Mouse (Mus musculus) lung, embryonic 14.5 days (tissue): Measurements from ENCODE around the gene Snrpd3. TPM values are rescaled to one million over a fixed set of nuclear protein-coding genes. Genes with fewer than 3 reads are reported as not detected.

Experiments used
- ATAC-seq: fragments of 200-750 bp; cut with Nextera tagmentation; 2 replicates; pipeline ENCODE4 v1.8.0; 2017; ENCODE audit warnings: mild to moderate bottlenecking, moderate TSS enrichment, moderate library complexity; ENCODE audit not compliant: insufficient read depth
- DNase-seq: peaks from one replicate; pipeline ENCODE4 v3.0.0-alpha.2; 2015
- H3K27ac ChIP-seq: fragments of 300-500 bp; sonication (generic); 2 replicates; pipeline ENCODE4 v1.5.1; 2014; ENCODE audit warnings: low read depth, mild to moderate bottlenecking, moderate library complexity
- H3K27me3 ChIP-seq: fragments of 300-500 bp; sonication (generic); 2 replicates; pipeline ENCODE4 v1.6.1; 2014; ENCODE audit warnings: low read length, control low read depth; ENCODE audit not compliant: insufficient read depth
- H3K36me3 ChIP-seq: fragments of 300-500 bp; sonication (generic); 2 replicates; pipeline ENCODE4 v1.6.1; 2014; ENCODE audit warnings: control low read depth; ENCODE audit not compliant: insufficient read depth
- H3K4me1 ChIP-seq: fragments of 300-500 bp; sonication (generic); 2 replicates; pipeline ENCODE4 v1.6.1; 2014; ENCODE audit warnings: antibody characterized with exemption, control low read depth; ENCODE audit not compliant: insufficient read depth
- H3K4me2 ChIP-seq: fragments of 300-500 bp; sonication (generic); 2 replicates; pipeline ENCODE4 v1.6.1; 2014; ENCODE audit warnings: mild to moderate bottlenecking
- H3K4me3 ChIP-seq: fragments of 300-500 bp; sonication (generic); 2 replicates; pipeline ENCODE4 v1.5.1; 2014; ENCODE audit warnings: low read depth, low read length
- H3K9ac ChIP-seq: fragments of 300-500 bp; sonication (generic); 2 replicates; pipeline ENCODE4 v1.6.1; 2014
- H3K9me3 ChIP-seq: fragments of 300-500 bp; sonication (generic); 2 replicates; pipeline ENCODE4 v1.6.1; 2016; ENCODE audit warnings: low read depth, low read length, control low read depth
- CTCF ChIP-seq: IDR thresholded peaks from 2 replicates; pipeline ENCODE4 v1.5.1; 2016; ENCODE audit warnings: antibody characterized with exemption, low read depth
- WGBS: fragments of 180-500 bp; shearing (Covaris S2); extraction: QIAGEN DNeasy Blood & Tissue Kit; methylation state at CpG from one replicate; pipeline ENCODE4 v1.1.7; 2014; 5-methylcytosine and 5-hydroxymethylcytosine counted together
- polyA plus RNA-seq: library from polyadenylated mRNA; unstranded; fragments of >200 nt; fragmentation: Nextera tagmentation; extraction: Ambion mirVana; gene quantifications from 2 replicates; pipeline ENCODE4 v1.2.1, GENCODE M21; 2014

Gene Snrpd3
- polyA plus RNA-seq, 1 experiment from 2014 or later = 202 TPM

DNA sequence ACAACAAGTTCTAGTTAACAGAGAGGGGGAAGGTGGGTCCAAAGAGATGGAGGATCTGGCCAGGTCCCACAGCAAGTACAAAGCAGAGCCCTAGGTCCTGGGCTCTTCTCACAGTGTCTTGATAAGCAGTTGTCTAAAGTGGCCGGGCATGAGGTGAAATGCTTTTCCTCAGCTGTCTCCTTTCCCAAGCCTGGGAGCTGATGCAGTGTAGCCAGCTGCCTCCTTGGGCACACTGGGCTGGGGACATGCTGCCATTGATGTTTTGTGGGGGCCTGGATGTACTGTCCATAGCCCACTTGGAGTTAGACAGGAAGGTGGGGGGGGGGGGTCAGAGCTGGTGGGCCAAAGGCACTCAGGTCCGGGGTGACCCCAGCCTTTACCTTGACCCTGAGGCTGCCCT is 34.8 kb downstream of the Snrpd3 start:
- Histone ChIP-seq H3K4me3 (no peak overlapping the region), H3K27ac (no peak overlapping the region), H3K27me3 (no peaks in the 10 kb centered on the region), H3K36me3 (no peaks in the 10 kb centered on the region), H3K4me1 (peaks cover 19% of the 10 kb centered on the region; the same call in 1 of the 2 replicates), H3K9me3 (no peaks in the 10 kb centered on the region), H3K9ac (no peak overlapping the region), H3K4me2 (no peak overlapping the region)
- ATAC-seq (no peak), DNase-seq (no peak)
- 54% methylated on average over 2 of the region's 2 CpGs for WGBS
- no peak for TF ChIP-seq CTCF

DNA sequence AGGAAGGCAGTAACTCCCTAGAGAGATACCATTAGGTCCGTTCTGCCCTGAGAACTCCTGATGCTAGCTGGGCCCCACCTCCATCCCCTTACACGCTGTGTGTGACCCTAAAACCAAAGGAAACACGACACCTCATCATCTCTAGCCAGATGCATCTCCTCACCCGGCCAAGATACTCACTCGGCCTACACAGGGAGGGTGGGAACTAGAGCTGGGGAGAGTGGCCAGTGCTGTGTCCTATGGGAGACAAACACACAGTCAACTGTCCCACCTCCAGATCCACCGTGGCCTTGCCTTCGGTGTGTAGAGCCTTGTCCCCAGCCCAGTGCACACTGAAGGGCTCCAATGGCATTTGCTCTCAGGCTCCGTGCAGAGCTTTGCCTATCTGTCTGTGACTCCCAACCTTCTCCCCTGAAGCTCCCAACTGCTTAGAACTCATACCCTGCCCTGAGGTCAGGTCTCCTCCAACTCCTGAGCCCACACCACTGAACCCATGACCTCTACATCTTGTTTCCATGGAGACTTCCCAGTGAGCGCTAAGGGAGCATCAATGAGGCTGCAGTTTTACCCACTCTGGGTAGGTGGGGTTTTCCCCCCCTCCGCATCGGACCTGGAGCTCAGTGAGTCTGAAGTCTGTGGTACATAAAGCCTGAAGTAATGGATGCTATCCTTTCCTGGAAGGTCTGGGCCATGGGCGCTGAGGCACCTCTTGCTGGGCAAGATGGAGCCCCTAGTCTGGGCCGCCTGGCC is 35.5 kb downstream of the Snrpd3 start:
- peaks cover 19% of the 10 kb centered on the region; the same call in 1 of the 2 replicates for H3K4me1 ChIP-seq
- no peak overlapping the region for H3K4me3 ChIP-seq
- H3K36me3 ChIP-seq = no peaks in the 10 kb centered on the region
- no peaks in the 10 kb centered on the region for H3K9me3 ChIP-seq
- no peak overlapping the region for H3K9ac ChIP-seq
- no peaks in the 10 kb centered on the region for H3K27me3 ChIP-seq
- peak; percentile 38 for DNase-seq
- TF ChIP-seq CTCF = no peak
- no peak overlapping the region for H3K27ac ChIP-seq
- ATAC-seq = peak; percentile 52; the same call in 1 of the 2 replicates
- H3K4me2 ChIP-seq = no peak overlapping the region
- WGBS = 53% methylated on average over 13 of the region's 13 CpGs

DNA sequence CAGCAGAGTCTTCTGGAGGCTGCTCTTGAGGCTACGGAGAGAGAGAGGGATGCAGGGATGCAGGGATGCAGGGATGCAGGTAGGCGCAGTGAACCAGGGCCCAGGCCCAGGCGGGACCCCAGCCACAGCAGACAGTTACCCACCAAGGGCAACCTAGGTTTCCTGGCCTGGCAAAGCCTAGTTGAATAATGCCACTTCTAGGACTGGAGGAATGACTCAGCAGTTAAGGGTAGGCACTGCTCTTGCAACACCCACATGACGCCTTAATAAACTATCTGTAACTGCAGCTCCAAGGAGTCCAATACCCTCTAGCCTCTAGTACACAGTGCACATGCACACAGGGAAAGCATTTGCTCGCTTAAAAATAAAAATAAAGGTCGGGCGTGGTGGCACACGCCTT is 36.7 kb downstream of the Snrpd3 start:
- ATAC-seq = no peak
- Histone ChIP-seq H3K4me2 (no peak overlapping the region), H3K4me3 (no peak overlapping the region), H3K4me1 (peaks cover 19% of the 10 kb centered on the region; the same call in 1 of the 2 replicates), H3K36me3 (no peaks in the 10 kb centered on the region), H3K27me3 (peaks cover under 1% of the 10 kb centered on the region; the same call in 1 of the 2 replicates), H3K9me3 (no peaks in the 10 kb centered on the region), H3K9ac (no peak overlapping the region), H3K27ac (no peak overlapping the region)
- DNase-seq = no peak
- no peak for TF ChIP-seq CTCF
- 87% methylated on average over 8 of the region's 8 CpGs for WGBS

DNA sequence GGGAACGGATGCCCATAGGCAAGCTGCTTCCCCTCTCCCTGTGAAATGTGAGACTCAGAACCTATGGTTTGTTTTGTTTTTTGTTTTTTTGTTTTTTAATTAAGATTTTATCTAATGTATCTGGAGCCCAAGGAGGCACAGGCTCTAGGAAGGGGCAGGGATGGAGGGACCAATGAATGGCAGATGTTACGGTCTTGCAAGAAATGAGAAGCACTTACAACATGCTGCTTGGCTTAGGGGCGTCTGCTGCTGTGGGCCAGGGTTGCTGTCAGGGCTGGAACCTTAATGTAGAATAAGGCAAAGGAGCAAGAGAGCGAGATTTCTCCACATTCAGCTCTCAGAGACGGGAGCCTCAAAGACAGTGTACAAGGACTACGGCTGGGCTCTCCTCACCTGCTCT is 38.2 kb downstream of the Snrpd3 start:
- 69% methylated on average over 6 of the region's 6 CpGs for WGBS
- Histone ChIP-seq H3K27ac (peak overlapping the region; percentile 67; the same call in 1 of the 2 replicates), H3K9ac (no peak overlapping the region), H3K4me2 (no peak overlapping the region), H3K27me3 (peaks cover 16% of the 10 kb centered on the region), H3K4me3 (no peak overlapping the region), H3K4me1 (peaks cover 23% of the 10 kb centered on the region), H3K36me3 (no peaks in the 10 kb centered on the region), H3K9me3 (no peaks in the 10 kb centered on the region)
- no peak for DNase-seq
- TF ChIP-seq CTCF = no peak
- ATAC-seq = no peak

DNA sequence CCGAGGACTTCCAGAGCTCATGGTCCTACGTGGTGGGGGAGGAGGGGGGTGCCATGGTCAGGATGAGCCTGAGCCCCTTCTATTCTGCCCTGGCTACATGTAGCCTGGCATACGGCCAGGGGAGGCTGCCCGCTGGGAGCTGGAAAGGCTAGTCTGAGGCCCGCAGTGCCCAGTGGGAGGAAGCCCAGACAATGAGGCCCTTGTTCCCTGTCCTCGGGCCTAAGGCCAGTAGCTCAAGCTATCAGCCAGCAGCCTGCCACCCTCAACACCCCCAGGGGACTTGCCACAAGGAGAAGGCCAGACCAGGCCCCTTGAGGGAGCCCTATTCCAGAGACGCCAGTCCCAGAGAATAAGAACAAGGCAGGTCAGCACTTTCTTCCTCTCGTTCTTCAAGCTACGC is 38.7 kb downstream of the Snrpd3 start:
- Histone ChIP-seq H3K27ac (peak overlapping the region; percentile 67; the same call in 1 of the 2 replicates), H3K9ac (0 out of 2 replicates have a peak overlapping the region, but pooled peaks have one; percentile 10), H3K27me3 (peaks cover 20% of the 10 kb centered on the region), H3K9me3 (no peaks in the 10 kb centered on the region), H3K4me1 (peaks cover 23% of the 10 kb centered on the region), H3K4me3 (no peak overlapping the region), H3K36me3 (no peaks in the 10 kb centered on the region), H3K4me2 (no peak overlapping the region)
- WGBS = 44% methylated on average over 9 of the region's 9 CpGs
- DNase-seq (peak; percentile 71), ATAC-seq (peak; percentile 38; the same call in 1 of the 2 replicates)
- no peak for TF ChIP-seq CTCF

DNA sequence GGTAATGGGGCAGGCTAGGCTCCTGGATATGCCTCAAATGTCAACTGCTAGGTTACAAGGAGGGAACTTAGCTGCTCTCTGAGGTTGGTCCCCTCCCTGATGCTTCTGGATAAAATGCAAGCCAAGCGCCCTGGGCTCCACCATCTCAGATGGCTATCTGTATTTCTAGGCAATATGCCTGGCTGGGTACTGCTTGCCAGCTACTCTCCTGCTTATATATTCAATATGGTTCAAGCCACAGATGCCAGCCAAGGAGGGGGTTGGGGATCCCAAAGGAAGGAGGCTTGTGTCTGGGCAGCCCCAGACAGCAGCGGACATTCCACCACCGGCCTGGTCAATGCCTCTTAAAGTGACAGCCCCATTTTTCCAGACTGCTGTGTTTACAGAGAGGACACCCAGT is 41.2 kb downstream of the Snrpd3 start:
- no peak overlapping the region for H3K4me3 ChIP-seq
- H3K27me3 ChIP-seq = peaks cover 28% of the 10 kb centered on the region
- H3K9me3 ChIP-seq = no peaks in the 10 kb centered on the region
- WGBS = 28% methylated on average over 3 of the region's 3 CpGs
- TF ChIP-seq CTCF = no peak
- H3K27ac ChIP-seq = no peak overlapping the region
- no peak overlapping the region for H3K4me2 ChIP-seq
- H3K4me1 ChIP-seq = peaks cover 11% of the 10 kb centered on the region
- no peaks in the 10 kb centered on the region for H3K36me3 ChIP-seq
- no peak overlapping the region for H3K9ac ChIP-seq
- ATAC-seq (no peak), DNase-seq (peak; percentile 24)

DNA sequence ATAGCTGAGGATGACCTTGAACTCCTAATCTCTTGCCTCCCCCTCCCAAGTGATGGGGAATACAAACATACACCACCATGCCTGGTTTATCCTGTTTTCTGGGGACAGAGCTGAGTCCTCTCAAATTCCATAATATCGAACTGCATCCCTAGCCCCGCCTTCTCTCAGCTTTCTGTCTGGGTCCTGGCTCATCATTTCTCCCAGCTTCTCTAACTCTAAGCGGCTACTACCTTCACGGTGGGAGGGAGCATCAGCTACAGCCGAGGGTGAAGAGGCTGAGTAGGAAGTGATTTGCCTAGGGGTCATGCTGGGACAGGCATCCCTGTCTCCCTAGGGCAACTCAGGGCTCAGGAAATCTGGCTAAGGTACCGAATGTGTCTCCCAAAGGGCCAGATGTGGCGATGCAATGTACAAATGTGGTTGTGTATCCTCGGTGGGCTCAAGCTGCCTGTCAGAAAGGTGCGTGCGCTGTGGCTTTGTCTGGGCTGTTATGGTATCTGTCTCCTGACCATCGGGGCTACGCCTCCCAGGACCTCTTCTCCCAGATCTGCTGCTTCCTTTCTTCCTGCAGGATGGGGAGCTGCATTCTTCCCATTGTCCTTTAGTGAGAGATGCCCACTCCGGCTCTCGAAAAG is 41.8 kb downstream of the Snrpd3 start:
- DNase-seq (peak; percentile 15), ATAC-seq (no peak)
- Histone ChIP-seq H3K9ac (peak overlapping the region; percentile 59; the same call in 1 of the 2 replicates), H3K4me3 (peak overlapping the region; percentile 56), H3K4me1 (peaks cover 11% of the 10 kb centered on the region), H3K4me2 (peak overlapping the region; percentile 99), H3K9me3 (no peaks in the 10 kb centered on the region), H3K27me3 (peaks cover 28% of the 10 kb centered on the region), H3K36me3 (no peaks in the 10 kb centered on the region), H3K27ac (no peak overlapping the region)
- no peak for TF ChIP-seq CTCF
- WGBS = 6% methylated on average over 14 of the region's 14 CpGs
